Mouse (Mus musculus) embryonic fibroblast, embryonic 13.5 days (primary cell): Measurements from ENCODE around the gene Pigq.

Experiments
- CTCF ChIP-seq: IDR thresholded peaks from 2 replicates; pipeline ENCODE4 v1.5.1; 2011; ENCODE audit warnings: mild to moderate bottlenecking, control low read depth, low read length, moderate library complexity, borderline replicate concordance; ENCODE audit not compliant: insufficient read depth
- POLR2A ChIP-seq: IDR thresholded peaks from 2 replicates; pipeline ENCODE4 v1.6.1; 2011; ENCODE audit warnings: low read depth, mild to moderate bottlenecking, control low read depth, low read length, moderate library complexity

DNA sequence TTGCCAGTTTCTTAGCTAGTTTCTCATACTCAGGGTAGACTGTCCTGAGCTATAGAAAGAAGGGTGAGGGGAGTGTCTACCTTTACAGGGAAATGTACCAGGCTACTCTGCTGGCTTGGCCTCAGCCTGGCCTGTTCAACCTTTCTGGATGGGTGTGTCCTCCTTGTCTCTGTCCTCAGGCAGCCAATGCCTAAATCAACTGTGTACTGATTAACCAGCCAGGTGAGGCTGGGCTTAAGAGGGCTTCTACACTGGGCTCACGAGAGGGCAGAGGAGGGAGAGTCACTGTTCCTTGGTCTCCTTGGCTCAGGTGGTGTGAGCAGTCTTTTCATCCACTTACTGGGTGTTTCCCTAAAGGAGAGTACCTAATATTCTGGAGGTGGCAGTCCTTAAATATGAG lies 23.4 kb upstream of the Pigq start:
- TF ChIP-seq POLR2A (no peak), CTCF (no peak)
